Mouse (Mus musculus): ENCODE measurements around the gene Dapk2. TPM values are rescaled to one million over a fixed set of nuclear protein-coding genes. Genes with fewer than 3 reads are reported as not detected.
A peak's percentile ranks its signal among the peaks of the same experiment; 100 is the strongest.

Dapk2 gene
- polyA plus RNA-seq, 1 experiment from 2014 or later: 16.9 TPM

- Histone ChIP-seq H3K4me3 (ENCODE audit: low read depth, low read length) (no peak overlapping the region), H3K36me3 (ENCODE audit: control insufficient read depth, insufficient read depth) (no peaks in the 10 kb centered on the region), H3K9ac (ENCODE audit: low read depth, low read length) (no peak overlapping the region), H3K27ac (ENCODE audit: low read depth, low read length) (peak overlapping the region; percentile 50; the same call in 1 of the 2 replicates), H3K9me3 (ENCODE audit: control insufficient read depth) (no peaks in the 10 kb centered on the region), H3K4me1 (replicated peaks; ENCODE audit: control insufficient read depth, insufficient read depth, low read length) (no peaks in the 10 kb centered on the region), H3K4me2 (replicated peaks; ENCODE audit: low read depth) (no peak overlapping the region), H3K27me3 (replicated peaks; ENCODE audit: control insufficient read depth, insufficient read depth, low read length) (no peaks in the 10 kb centered on the region)
- ATAC-seq: peak; percentile 77
- 60% methylated on average over 6 of the region's 6 CpGs for WGBS
- TF ChIP-seq CTCF (IDR thresholded peaks at IDR 0.05; ENCODE audit: low read depth): no peak
Observed at GRCm38 (mm10) chr9:66153594-66153993, 4.4 kb upstream of the Dapk2 start.

GRCm38 (mm10) chr9:66154013-66154412 lies 4.0 kb upstream of the Dapk2 start:
- peak; percentile 76 for ATAC-seq

GRCm38 (mm10) chr9:66155534-66155933 lies 2.5 kb upstream of the Dapk2 start:
- 82% methylated on average over 1 of the region's 1 CpGs for WGBS

More at GRCm38 (mm10) chr9:66154013-66154412, 4.0 kb upstream of the Dapk2 start:
- no peak overlapping the region for H3K9ac ChIP-seq (ENCODE audit: low read depth, low read length)
- no peak overlapping the region for H3K4me3 ChIP-seq (ENCODE audit: low read depth, low read length)
- no peaks in the 10 kb centered on the region for H3K9me3 ChIP-seq (ENCODE audit: control insufficient read depth)
- H3K27ac ChIP-seq (ENCODE audit: low read depth, low read length): peak overlapping the region; percentile 50; the same call in 1 of the 2 replicates
- TF ChIP-seq CTCF (IDR thresholded peaks at IDR 0.05; ENCODE audit: low read depth): no peak
- H3K4me1 ChIP-seq (replicated peaks; ENCODE audit: control insufficient read depth, insufficient read depth, low read length): no peaks in the 10 kb centered on the region
- H3K36me3 ChIP-seq (ENCODE audit: control insufficient read depth, insufficient read depth): no peaks in the 10 kb centered on the region
- WGBS: 63% methylated on average over 9 of the region's 9 CpGs
- no peaks in the 10 kb centered on the region for H3K27me3 ChIP-seq (replicated peaks; ENCODE audit: control insufficient read depth, insufficient read depth, low read length)
- no peak overlapping the region for H3K4me2 ChIP-seq (replicated peaks; ENCODE audit: low read depth)

GRCm38 (mm10) chr9:66158885-66159430 lies 935 bp downstream of the Dapk2 start:
- no peaks in the 10 kb centered on the region for H3K36me3 ChIP-seq (ENCODE audit: control insufficient read depth, insufficient read depth)
- H3K4me2 ChIP-seq (replicated peaks; ENCODE audit: low read depth): peak overlapping the region; percentile 81
- no peaks in the 10 kb centered on the region for H3K27me3 ChIP-seq (replicated peaks; ENCODE audit: control insufficient read depth, insufficient read depth, low read length)
- no peak overlapping the region for H3K9ac ChIP-seq (ENCODE audit: low read depth, low read length)
- WGBS: 85% methylated on average over 6 of the region's 6 CpGs
- H3K9me3 ChIP-seq (ENCODE audit: control insufficient read depth): no peaks in the 10 kb centered on the region
- H3K4me1 ChIP-seq (replicated peaks; ENCODE audit: control insufficient read depth, insufficient read depth, low read length): no peaks in the 10 kb centered on the region
- no peak overlapping the region for H3K27ac ChIP-seq (ENCODE audit: low read depth, low read length)
- H3K4me3 ChIP-seq (ENCODE audit: low read depth, low read length): peak overlapping the region; percentile 47; the same call in 1 of the 2 replicates
- TF ChIP-seq CTCF (IDR thresholded peaks at IDR 0.05; ENCODE audit: low read depth): no peak
- no peak for ATAC-seq

More at GRCm38 (mm10) chr9:66155534-66155933, 2.5 kb upstream of the Dapk2 start:
- H3K4me1 ChIP-seq (replicated peaks; ENCODE audit: control insufficient read depth, insufficient read depth, low read length): no peaks in the 10 kb centered on the region
- peak; percentile 51 for TF ChIP-seq CTCF (IDR thresholded peaks at IDR 0.05; ENCODE audit: low read depth)
- ATAC-seq: no peak
- H3K9ac ChIP-seq (ENCODE audit: low read depth, low read length): no peak overlapping the region
- H3K36me3 ChIP-seq (ENCODE audit: control insufficient read depth, insufficient read depth): no peaks in the 10 kb centered on the region
- no peak overlapping the region for H3K4me2 ChIP-seq (replicated peaks; ENCODE audit: low read depth)
- H3K4me3 ChIP-seq (ENCODE audit: low read depth, low read length): no peak overlapping the region
- no peaks in the 10 kb centered on the region for H3K9me3 ChIP-seq (ENCODE audit: control insufficient read depth)
- no peaks in the 10 kb centered on the region for H3K27me3 ChIP-seq (replicated peaks; ENCODE audit: control insufficient read depth, insufficient read depth, low read length)
- no peak overlapping the region for H3K27ac ChIP-seq (ENCODE audit: low read depth, low read length)

GRCm38 (mm10) chr9:66160155-66160554 lies 2.1 kb downstream of the Dapk2 start:
- Histone ChIP-seq H3K27ac (ENCODE audit: low read depth, low read length) (no peak overlapping the region), H3K4me1 (replicated peaks; ENCODE audit: control insufficient read depth, insufficient read depth, low read length) (no peaks in the 10 kb centered on the region), H3K9ac (ENCODE audit: low read depth, low read length) (no peak overlapping the region), H3K4me2 (replicated peaks; ENCODE audit: low read depth) (no peak overlapping the region), H3K9me3 (ENCODE audit: control insufficient read depth) (no peaks in the 10 kb centered on the region), H3K4me3 (ENCODE audit: low read depth, low read length) (no peak overlapping the region), H3K27me3 (replicated peaks; ENCODE audit: control insufficient read depth, insufficient read depth, low read length) (no peaks in the 10 kb centered on the region), H3K36me3 (ENCODE audit: control insufficient read depth, insufficient read depth) (no peaks in the 10 kb centered on the region)
- peak; percentile 40 for TF ChIP-seq CTCF (IDR thresholded peaks at IDR 0.05; ENCODE audit: low read depth)
- ATAC-seq: no peak
- WGBS: 94% methylated on average over 2 of the region's 2 CpGs

GRCm38 (mm10) chr9:66162995-66163394 lies 5.0 kb downstream of the Dapk2 start:
- H3K27me3 ChIP-seq (replicated peaks; ENCODE audit: control insufficient read depth, insufficient read depth, low read length): no peaks in the 10 kb centered on the region
- 80% methylated on average over 9 of the region's 9 CpGs for WGBS

More at GRCm38 (mm10) chr9:66162995-66163394, 5.0 kb downstream of the Dapk2 start:
- Histone ChIP-seq H3K4me3 (ENCODE audit: low read depth, low read length) (no peak overlapping the region), H3K4me1 (replicated peaks; ENCODE audit: control insufficient read depth, insufficient read depth, low read length) (no peaks in the 10 kb centered on the region), H3K4me2 (replicated peaks; ENCODE audit: low read depth) (no peak overlapping the region), H3K27ac (ENCODE audit: low read depth, low read length) (no peak overlapping the region), H3K9me3 (ENCODE audit: control insufficient read depth) (no peaks in the 10 kb centered on the region), H3K36me3 (ENCODE audit: control insufficient read depth, insufficient read depth) (no peaks in the 10 kb centered on the region), H3K9ac (ENCODE audit: low read depth, low read length) (no peak overlapping the region)
- peak; percentile 57 for TF ChIP-seq CTCF (IDR thresholded peaks at IDR 0.05; ENCODE audit: low read depth)
- ATAC-seq: no peak

Data from intestine, postnatal 0 days (tissue).